Mouse (Mus musculus) heart, adult 9 months (tissue): ENCODE results near the gene Vgll2.

Source experiments
- DNase-seq, 2 experiments: peaks; one replicate each; pipeline ENCODE4 v3.0.0; 2022; ENCODE audit warnings: low spot score in 2 of 2

Vgll2 gene

GRCm38 (mm10) chr10:52022413-52023212, at the start of gene Vgll2:
Gene Vgll2 (plus strand): TSS chr10:52022502.
- no peak for DNase-seq

DNA sequence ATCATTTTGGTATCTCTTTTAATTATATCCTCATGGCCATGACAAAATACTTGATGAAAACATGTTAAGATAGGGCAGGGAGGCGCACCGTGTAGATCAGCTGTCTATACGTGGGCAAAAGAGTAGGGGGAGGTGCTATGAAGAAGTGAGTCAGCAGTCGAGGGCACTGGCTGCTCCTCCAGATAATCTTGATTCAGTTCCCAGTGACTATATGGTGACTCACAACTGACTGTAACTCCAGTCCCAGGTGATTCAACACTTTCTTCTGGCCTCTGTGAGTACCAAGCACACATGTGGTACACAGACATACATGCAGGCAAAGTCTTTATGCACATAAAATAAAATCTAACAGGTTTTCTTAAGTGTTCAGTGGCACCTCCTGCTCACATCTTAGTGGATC, 47.2 kb upstream of the Vgll2 start:
- no peak for DNase-seq

DNA sequence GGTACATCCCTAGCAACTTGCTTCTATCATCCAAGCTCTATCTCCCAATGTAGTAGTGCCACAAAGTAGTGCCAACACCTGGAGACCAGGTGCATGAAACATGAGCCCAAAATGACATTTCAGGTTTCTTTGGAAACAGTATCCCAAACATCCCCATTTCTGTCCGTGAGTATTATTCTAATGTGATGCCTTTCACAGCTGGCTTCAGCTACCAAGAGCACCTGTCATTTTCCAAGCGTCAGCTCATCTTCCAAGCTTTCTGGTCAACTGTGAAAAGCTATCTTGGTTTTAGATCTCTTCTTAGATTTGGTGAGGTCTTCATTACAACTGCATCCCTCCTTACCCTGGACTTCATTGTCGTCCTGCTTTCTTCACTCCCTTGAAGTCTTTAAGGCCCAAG, 46.7 kb upstream of the Vgll2 start:
- no peak for DNase-seq

- DNase-seq: no peak
These were observed 40.7 kb upstream of the Vgll2 start for GRCm38 (mm10) chr10:51981651-51982050.

- DNase-seq: no peak
These were observed 39.9 kb upstream of the Vgll2 start for GRCm38 (mm10) chr10:51982395-51982794.

- DNase-seq: no peak
These were observed 3.8 kb upstream of the Vgll2 start for GRCm38 (mm10) chr10:52018471-52018870.

DNA sequence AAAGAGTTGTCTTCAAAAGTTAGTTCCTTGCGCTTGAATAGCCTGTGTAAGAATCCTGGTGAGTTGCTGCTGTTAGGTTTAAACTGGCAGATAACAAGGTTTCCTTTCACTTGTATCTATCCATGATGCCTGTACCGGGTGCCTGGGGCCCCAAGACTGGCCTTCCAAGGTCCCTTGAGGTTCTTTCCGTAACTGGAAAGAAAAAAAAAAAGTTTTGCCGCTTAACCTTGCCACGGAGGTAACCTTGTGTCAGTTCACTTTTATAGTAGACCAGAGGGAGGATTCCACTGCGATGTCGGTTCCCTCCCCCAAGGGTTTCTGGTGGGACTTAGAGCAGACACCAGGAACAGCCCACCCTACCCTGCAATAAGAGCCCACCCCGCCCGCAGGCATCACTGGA, 1.1 kb upstream of the Vgll2 start:
- DNase-seq: no peak

DNA sequence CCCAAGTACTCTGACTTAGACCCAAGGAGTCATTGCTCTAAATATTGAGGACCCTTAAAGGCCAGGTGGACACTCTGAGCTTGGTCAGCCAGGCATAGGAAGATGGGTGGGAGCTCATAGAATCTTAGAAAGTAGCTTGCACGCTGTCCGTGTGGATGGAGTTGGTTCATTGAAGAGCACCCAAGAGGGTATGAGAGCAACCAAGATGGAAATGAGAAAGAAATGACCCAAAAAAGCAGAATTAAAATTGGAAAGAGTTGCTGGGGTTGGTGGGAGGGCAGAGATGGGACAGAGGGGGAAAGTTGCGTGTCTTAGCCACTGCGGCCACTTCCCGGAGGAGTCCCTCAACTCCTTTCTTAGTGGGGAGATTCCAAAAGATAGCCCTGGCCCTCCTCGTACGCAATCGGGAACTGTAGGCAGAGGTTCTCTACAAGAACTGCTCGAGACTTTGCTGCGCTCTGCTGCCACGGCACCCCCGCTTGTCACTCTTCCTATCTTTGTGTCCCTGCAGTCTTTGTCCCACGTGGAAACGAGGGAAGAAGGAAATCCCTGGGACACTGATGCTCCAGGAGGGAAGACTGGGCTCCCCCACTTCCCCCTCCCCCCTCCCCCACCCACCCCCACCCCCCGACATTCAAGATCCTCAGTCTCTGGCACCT, 437 bp upstream of the Vgll2 start:
- no peak for DNase-seq

GRCm38 (mm10) chr10:52023213-52024052, 1.1 kb downstream of the Vgll2 start:
- DNase-seq: peak in 1 of 2 experiments; percentile 3

DNA sequence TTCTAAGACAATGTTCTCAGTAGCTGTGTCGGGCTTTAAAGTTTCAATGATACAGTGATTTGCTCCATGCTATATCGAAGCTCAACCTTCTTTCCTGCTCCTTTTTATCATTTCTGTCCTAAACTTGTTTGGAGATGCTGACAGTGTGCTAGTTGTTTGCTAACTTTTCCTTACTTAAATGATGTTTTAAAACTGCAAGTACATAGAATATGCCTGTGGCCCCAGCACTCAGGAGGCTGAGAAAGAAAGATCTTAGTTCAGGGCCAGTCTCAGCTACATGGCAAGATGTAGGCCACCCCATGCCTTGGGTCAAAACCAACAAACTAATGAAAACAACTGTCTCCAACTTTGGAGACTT, 1.7 kb downstream of the Vgll2 start:
- no peak for DNase-seq

GRCm38 (mm10) chr10:52025291-52025690, 3.0 kb downstream of the Vgll2 start:
- DNase-seq: no peak

- DNase-seq: no peak
These were observed 3.5 kb downstream of the Vgll2 start for GRCm38 (mm10) chr10:52025821-52026220.

DNA sequence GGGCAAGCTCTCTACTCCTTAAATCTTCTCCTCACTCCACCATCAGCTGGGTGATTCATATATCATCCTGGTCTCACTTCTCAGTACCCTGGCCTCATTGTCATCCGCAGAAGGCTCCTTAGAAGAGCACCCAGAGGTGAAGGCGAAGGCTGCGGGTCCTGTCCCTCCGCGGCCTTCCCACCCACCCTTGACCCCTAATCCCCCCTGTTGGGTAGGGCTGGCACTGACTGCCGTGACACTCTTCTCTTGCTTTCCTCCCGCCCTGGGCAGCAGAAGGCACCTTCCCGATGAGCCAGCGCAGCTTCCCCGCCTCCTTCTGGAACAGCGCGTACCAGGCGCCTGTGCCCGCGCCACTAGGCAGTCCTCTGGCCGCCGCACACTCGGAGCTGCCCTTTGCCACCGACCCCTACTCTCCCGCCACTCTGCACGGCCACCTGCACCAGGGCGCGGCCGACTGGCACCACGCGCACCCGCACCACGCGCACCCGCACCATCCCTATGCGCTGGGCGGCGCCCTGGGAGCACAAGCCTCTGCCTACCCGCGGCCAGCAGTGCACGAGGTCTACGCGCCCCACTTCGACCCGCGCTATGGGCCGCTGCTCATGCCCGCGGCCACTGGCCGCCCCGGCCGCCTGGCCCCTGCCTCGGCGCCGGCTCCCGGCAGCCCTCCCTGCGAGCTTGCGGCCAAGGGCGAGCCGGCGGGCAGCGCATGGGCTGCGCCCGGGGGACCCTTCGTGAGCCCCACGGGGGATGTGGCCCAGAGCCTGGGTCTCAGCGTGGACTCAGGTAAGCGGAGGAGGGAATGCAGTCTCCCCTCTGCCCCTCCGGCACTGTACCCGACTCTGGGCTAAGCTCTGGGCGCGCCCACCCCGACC, 5.1 kb downstream of the Vgll2 start:
- DNase-seq: no peak

DNA sequence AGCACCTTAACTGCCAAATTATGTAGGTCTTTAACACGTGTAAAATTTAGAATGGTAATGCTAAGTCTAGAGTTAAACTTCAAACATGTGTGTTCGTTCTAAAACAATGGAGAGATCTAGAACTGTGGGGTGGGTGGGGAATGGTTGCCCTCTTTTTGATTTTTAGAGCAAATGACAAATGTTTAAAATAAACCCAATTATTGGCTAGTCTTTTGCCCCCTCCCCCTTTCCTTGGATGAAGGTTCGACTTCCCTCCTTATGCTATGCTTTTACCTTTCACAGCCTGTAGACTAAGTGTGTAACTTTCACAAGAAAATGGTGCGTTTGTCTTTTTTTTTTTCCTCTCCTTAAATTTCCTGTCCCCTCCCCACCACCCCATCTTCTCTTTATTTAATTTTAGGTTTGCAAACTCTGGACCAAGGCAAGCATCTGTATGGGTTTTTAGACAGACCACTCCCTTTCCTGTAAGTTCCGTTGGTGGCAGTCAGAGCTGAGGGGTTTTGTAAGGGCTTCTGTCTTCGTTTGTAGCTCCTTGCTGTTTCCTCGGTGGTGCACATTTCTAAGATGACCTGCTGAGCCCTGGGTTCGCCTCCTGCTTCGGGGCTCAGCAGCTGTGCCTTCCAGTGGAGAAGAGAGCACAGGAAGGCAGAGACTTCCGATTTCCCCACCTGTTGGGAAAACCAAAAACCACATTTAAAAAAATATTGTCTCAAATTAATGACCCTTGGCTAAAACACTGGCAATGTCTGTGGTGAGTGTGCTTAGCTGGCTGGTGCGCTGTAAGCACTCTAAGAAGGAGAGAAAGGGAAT, 6.5 kb downstream of the Vgll2 start:
- no peak for DNase-seq

- DNase-seq: no peak
These were observed 7.2 kb downstream of the Vgll2 start for GRCm38 (mm10) chr10:52029421-52030080.

GRCm38 (mm10) chr10:52033729-52034128, 11.4 kb downstream of the Vgll2 start:
- no peak for DNase-seq

GRCm38 (mm10) chr10:52039392-52039791, 17.1 kb downstream of the Vgll2 start:
- DNase-seq: no peak

DNA sequence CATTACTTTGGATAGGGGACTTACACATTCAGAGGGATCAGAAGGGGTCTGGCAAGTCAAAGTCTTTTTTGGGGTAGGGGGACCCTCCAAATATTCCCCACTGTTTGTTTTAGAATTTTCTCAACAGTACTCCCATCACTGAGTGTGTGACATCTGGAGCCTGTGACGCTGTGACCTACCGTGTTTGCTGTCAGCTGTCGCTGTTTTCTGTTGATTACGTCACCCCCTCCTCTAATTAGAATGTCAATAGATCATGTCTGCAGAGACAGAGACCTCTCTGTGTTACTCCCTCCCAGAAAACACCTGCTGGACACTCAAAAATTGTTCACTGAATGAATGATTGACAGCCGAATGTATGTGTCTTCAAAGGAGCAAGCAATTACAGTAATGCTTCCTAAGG, 20.8 kb downstream of the Vgll2 start:
- DNase-seq: no peak

DNA sequence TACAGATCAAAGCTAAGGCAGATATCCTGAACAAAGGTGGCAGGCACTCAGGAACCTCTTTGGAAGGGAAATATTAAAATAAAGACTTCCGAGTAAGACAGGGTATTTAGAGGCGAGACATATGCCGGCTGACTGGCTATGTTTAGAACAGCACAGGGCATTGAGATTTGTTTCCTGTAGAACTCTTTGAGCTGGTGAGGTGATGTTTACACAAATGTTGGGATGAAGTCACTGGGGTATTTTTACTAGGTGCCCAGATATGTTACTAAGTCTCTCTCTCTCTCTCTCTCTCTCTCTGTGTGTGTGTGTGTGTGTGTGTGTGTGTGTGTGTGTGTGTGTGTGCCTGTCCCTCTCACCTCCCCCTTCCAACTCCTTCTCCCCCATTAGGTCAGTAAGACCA, 26.0 kb downstream of the Vgll2 start:
- no peak for DNase-seq

- peak in 1 of 2 experiments; percentile 10 for DNase-seq
These were observed 50.2 kb downstream of the Vgll2 start for GRCm38 (mm10) chr10:52072482-52072881.
